Mouse (Mus musculus): ENCODE measurements around the gene Gnptg.
A peak's percentile ranks its signal among the peaks of the same experiment; 100 is the strongest.

Gene Gnptg

GRCm38 (mm10) chr17:25239695-25240636 is at the start of gene Gnptg, which contains the start of gene Tsr3:
Gene Gnptg (minus strand): TSS chr17:25240124.
Gene Tsr3 (plus strand): TSS chr17:25240170.
- DNase-seq (ENCODE audit: low spot score): peak; percentile 94

- DNase-seq (ENCODE audit: low spot score): peak; percentile 80
Measured at GRCm38 (mm10) chr17:25288842-25289241, 48.9 kb upstream of the Gnptg start.

GRCm38 (mm10) chr17:25285033-25285432 is 45.1 kb upstream of the Gnptg start:
- DNase-seq (ENCODE audit: low spot score): peak; percentile 86

- DNase-seq (ENCODE audit: low spot score): no peak
Measured at GRCm38 (mm10) chr17:25282133-25282532, 42.2 kb upstream of the Gnptg start.

GRCm38 (mm10) chr17:25275833-25276232 is 35.9 kb upstream of the Gnptg start:
- DNase-seq (ENCODE audit: low spot score): no peak

GRCm38 (mm10) chr17:25274571-25275346 is 34.8 kb upstream of the Gnptg start, which contains the start of gene Ube2i:
Gene Ube2i (minus strand): TSS chr17:25274622.
- DNase-seq (ENCODE audit: low spot score): no peak

GRCm38 (mm10) chr17:25273706-25274501 is 34.0 kb upstream of the Gnptg start:
- peak; percentile 97 for DNase-seq (ENCODE audit: low spot score)

GRCm38 (mm10) chr17:25272951-25273705 is 33.2 kb upstream of the Gnptg start:
- DNase-seq (ENCODE audit: low spot score): peak; percentile 93

GRCm38 (mm10) chr17:25272326-25272725 is 32.4 kb upstream of the Gnptg start:
- no peak for DNase-seq (ENCODE audit: low spot score)

GRCm38 (mm10) chr17:25270795-25271335 is 30.9 kb upstream of the Gnptg start:
- no peak for DNase-seq (ENCODE audit: low spot score)

GRCm38 (mm10) chr17:25264453-25264852 is 24.5 kb upstream of the Gnptg start:
- DNase-seq (ENCODE audit: low spot score): no peak

- DNase-seq (ENCODE audit: low spot score): no peak
Measured at GRCm38 (mm10) chr17:25257804-25258261, 17.9 kb upstream of the Gnptg start.

- peak; percentile 50 for DNase-seq (ENCODE audit: low spot score)
Measured at GRCm38 (mm10) chr17:25256140-25256754, 16.3 kb upstream of the Gnptg start, which contains the start of gene Baiap3. Gene Baiap3 (minus strand): TSS chr17:25256364.

GRCm38 (mm10) chr17:25255110-25255509 is 15.2 kb upstream of the Gnptg start:
- DNase-seq (ENCODE audit: low spot score): no peak

- DNase-seq (ENCODE audit: low spot score): no peak
Measured at GRCm38 (mm10) chr17:25253760-25254159, 13.8 kb upstream of the Gnptg start.

- DNase-seq (ENCODE audit: low spot score): peak; percentile 41
Measured at GRCm38 (mm10) chr17:25252643-25253042, 12.7 kb upstream of the Gnptg start.

- no peak for DNase-seq (ENCODE audit: low spot score)
Measured at GRCm38 (mm10) chr17:25250181-25250835, 10.4 kb upstream of the Gnptg start.

GRCm38 (mm10) chr17:25248033-25248750 is 8.3 kb upstream of the Gnptg start:
- no peak for DNase-seq (ENCODE audit: low spot score)

GRCm38 (mm10) chr17:25244239-25244638 is 4.3 kb upstream of the Gnptg start:
- no peak for DNase-seq (ENCODE audit: low spot score)

All from embryo, embryonic 10 days (tissue).